Mouse (Mus musculus): Measurements from ENCODE around the gene Gm17622. TPM values are rescaled to one million over a fixed set of nuclear protein-coding genes. Genes with fewer than 3 reads are reported as not detected.

Gm17622 gene
- polyA plus RNA-seq, 1 experiment from 2014 or later, result not detected

GRCm38 (mm10) chr13:96536821-96537572 is 46.5 kb downstream of the Gm17622 start:
- Histone ChIP-seq H3K4me2 (no peak overlapping the region), H3K36me3 (no peaks in the 10 kb centered on the region), H3K4me1 (replicated peaks) (0 out of 2 replicates have a peak, but pooled peaks cover 5% of the 10 kb centered on the region), H3K4me3 (no peak overlapping the region), H3K9ac (no peak overlapping the region), H3K27me3 (no peaks in the 10 kb centered on the region), H3K9me3 (no peaks in the 10 kb centered on the region), H3K27ac (replicated peaks) (no peak overlapping the region)
- WGBS, result 84% methylated on average over 5 of the region's 5 CpGs
- no peak for ATAC-seq (ENCODE audit: low read depth)

- ATAC-seq (ENCODE audit: low read depth), result no peak
- no peaks in the 10 kb centered on the region for H3K36me3 ChIP-seq
- no peaks in the 10 kb centered on the region for H3K9me3 ChIP-seq
- 0 out of 2 replicates have a peak, but pooled peaks cover 5% of the 10 kb centered on the region for H3K4me1 ChIP-seq (replicated peaks)
- no peak overlapping the region for H3K4me2 ChIP-seq
- no peak overlapping the region for H3K4me3 ChIP-seq
- H3K9ac ChIP-seq, result no peak overlapping the region
- 91% methylated on average over 3 of the region's 3 CpGs for WGBS
- H3K27me3 ChIP-seq, result no peaks in the 10 kb centered on the region
- no peak overlapping the region for H3K27ac ChIP-seq (replicated peaks)
These were observed 47.6 kb downstream of the Gm17622 start for GRCm38 (mm10) chr13:96538103-96538502.

Other genes starting within 250 kb of the Gm17622 start
- gene Poc5, start 102.4 kb upstream of the Gm17622 start, polyA plus RNA-seq (2015; fragmentation: Nextera tagmentation; extraction: Ambion mirVana), result 20.1 and 22.7 TPM in 2 replicates
- gene Ankdd1b, start 19.5 kb upstream of the Gm17622 start, polyA plus RNA-seq (2015; fragmentation: Nextera tagmentation; extraction: Ambion mirVana), result not detected in 2 replicates
- gene Polk, start 51.8 kb downstream of the Gm17622 start, polyA plus RNA-seq (2015; fragmentation: Nextera tagmentation; extraction: Ambion mirVana), result 5.6 and 7.0 TPM in 2 replicates
- gene Col4a3bp, start 51.9 kb downstream of the Gm17622 start, polyA plus RNA-seq (2015; fragmentation: Nextera tagmentation; extraction: Ambion mirVana), result 9.2 and 9.9 TPM in 2 replicates
- 129 and 134 TPM in 2 replicates for gene Hmgcr, start 180.2 kb downstream of the Gm17622 start, polyA plus RNA-seq (2015; fragmentation: Nextera tagmentation; extraction: Ambion mirVana)